Mouse (Mus musculus) gastrocnemius, adult 2 months (tissue): ENCODE data around the gene Rcor2. TPM values are rescaled to one million over a fixed set of nuclear protein-coding genes. Genes with fewer than 3 reads are reported as not detected.

Experiments used
- DNase-seq: peaks from one replicate; pipeline ENCODE4 v3.0.0; 2022
- H3K27ac ChIP-seq: fragments of 200-600 bp; 2 replicates; pipeline ENCODE4 v1.8.1; 2022; ENCODE audit warnings: mild to moderate bottlenecking
- H3K4me3 ChIP-seq: fragments of 200-600 bp; 2 replicates; pipeline ENCODE4 v1.8.1; 2022; ENCODE audit warnings: mild to moderate bottlenecking, moderate library complexity
- CTCF ChIP-seq: fragments of 200-600 bp; IDR thresholded peaks from 2 replicates; pipeline ENCODE4 v1.8.1; 2022; ENCODE audit warnings: antibody characterized with exemption, mild to moderate bottlenecking, moderate library complexity
- intact Hi-C: fragments of 180-260 bp; cut with DNase I; formaldehyde crosslinking; loops from one replicate; pipeline ENCODE4 v1.15.1; 2025
- long read RNA-seq, 2 experiments: library from polyadenylated mRNA; stranded (forward); transcript quantifications; one replicate each; pipeline ENCODE4 v2.0.0; 2021
- total RNA-seq, 2 experiments: library from RNA; stranded (reverse); gene quantifications; 2 replicates each; pipeline ENCODE4 v1.2.3; 2021

Rcor2 gene
- 1 to 10 TPM; 1.6 to 2.0 TPM for total RNA-seq
- long read RNA-seq, experiment 1, partial matches to known transcripts: 0 of 3 reads
- long read RNA-seq, experiment 1, other reads (novel, unspliced or antisense): 2 of 3 reads
- long read RNA-seq, experiment 2, partial matches to known transcripts: 0 of 3 reads
- long read RNA-seq, experiment 2, other reads (novel, unspliced or antisense): 3 of 3 reads

GRCm38 (mm10) chr19:7267091-7267741 lies at the start of gene Rcor2:
Gene Rcor2, plus strand, starts transcription at chr19:7267325.
- intact Hi-C loops: loop anchor here (2.0 kb wide), 1 partner anchor 154 kb away; no protein-coding TSS in a partner anchor
- Histone ChIP-seq H3K4me3 (peak within 1 kb of the TSS; percentile 89), H3K27ac (peak within 1 kb of the TSS; percentile 84)
- peak; percentile 84 for DNase-seq
- no peak for TF ChIP-seq CTCF

- no peak for DNase-seq
- Histone ChIP-seq H3K27ac (no peak overlapping the region), H3K4me3 (peak overlapping the region; percentile 98)
- no peak for TF ChIP-seq CTCF
- intact Hi-C loops: no loop called here
Measured at GRCm38 (mm10) chr19:7217926-7218267, 49.2 kb upstream of the Rcor2 start.

- Histone ChIP-seq H3K27ac (no peak overlapping the region), H3K4me3 (no peak overlapping the region)
- no peak for TF ChIP-seq CTCF
- intact Hi-C loops: no loop called here
- DNase-seq: no peak
Measured at GRCm38 (mm10) chr19:7218753-7219152, 48.4 kb upstream of the Rcor2 start.

GRCm38 (mm10) chr19:7222196-7222595 lies 44.9 kb upstream of the Rcor2 start:
- H3K4me3 ChIP-seq: no peak overlapping the region
- no peak for DNase-seq
- no peak overlapping the region for H3K27ac ChIP-seq
- TF ChIP-seq CTCF: no peak
- intact Hi-C loops: no loop called here

GRCm38 (mm10) chr19:7223488-7223887 lies 43.6 kb upstream of the Rcor2 start:
- no peak overlapping the region for H3K4me3 ChIP-seq
- TF ChIP-seq CTCF: no peak
- peak overlapping the region; percentile 12; the same call in 1 of the 2 replicates for H3K27ac ChIP-seq
- DNase-seq: no peak
- intact Hi-C loops: no loop called here

- intact Hi-C loops: no loop called here
- no peak for DNase-seq
Measured at GRCm38 (mm10) chr19:7224253-7224652, 42.9 kb upstream of the Rcor2 start.

GRCm38 (mm10) chr19:7225096-7225690 lies 41.9 kb upstream of the Rcor2 start:
- DNase-seq: no peak
- intact Hi-C loops: no loop called here
- TF ChIP-seq CTCF: no peak
- Histone ChIP-seq H3K27ac (no peak overlapping the region), H3K4me3 (no peak overlapping the region)

More at GRCm38 (mm10) chr19:7224253-7224652, 42.9 kb upstream of the Rcor2 start:
- TF ChIP-seq CTCF: no peak
- H3K27ac ChIP-seq: no peak overlapping the region; the same call in 1 of the 2 replicates
- no peak overlapping the region for H3K4me3 ChIP-seq

GRCm38 (mm10) chr19:7226511-7226914 lies 40.6 kb upstream of the Rcor2 start:
- H3K27ac ChIP-seq: peak overlapping the region; percentile 54
- no peak for TF ChIP-seq CTCF
- peak; percentile 58 for DNase-seq
- intact Hi-C loops: no loop called here
- no peak overlapping the region for H3K4me3 ChIP-seq

GRCm38 (mm10) chr19:7234537-7235221 lies 32.4 kb upstream of the Rcor2 start:
- TF ChIP-seq CTCF: peak; percentile 86
- intact Hi-C loops: loop anchor here (5.0 kb wide), 2 partner anchors 183 to 203 kb away; partner anchors contain the start of gene 2700081O15Rik
- H3K4me3 ChIP-seq: peak overlapping the region; percentile 4; the same call in 1 of the 2 replicates
- DNase-seq: peak; percentile 87
- H3K27ac ChIP-seq: peak overlapping the region; percentile 44

- Histone ChIP-seq H3K27ac (no peak overlapping the region), H3K4me3 (no peak overlapping the region)
- peak; percentile 43 for DNase-seq
- TF ChIP-seq CTCF: no peak
- intact Hi-C loops: loop anchor here (5.0 kb wide), 1 partner anchor 182 kb away; the partner anchor contains the start of gene 2700081O15Rik
Measured at GRCm38 (mm10) chr19:7235461-7235860, 31.7 kb upstream of the Rcor2 start.

GRCm38 (mm10) chr19:7236011-7236410 lies 31.1 kb upstream of the Rcor2 start:
- intact Hi-C loops: loop anchor here (5.0 kb wide), 1 partner anchor 181 kb away; the partner anchor contains the start of gene 2700081O15Rik
- Histone ChIP-seq H3K4me3 (no peak overlapping the region), H3K27ac (no peak overlapping the region)
- DNase-seq: no peak
- no peak for TF ChIP-seq CTCF

- TF ChIP-seq CTCF: no peak
- intact Hi-C loops: loop anchor here (5.0 kb wide), 1 partner anchor 181 kb away; the partner anchor contains the start of gene 2700081O15Rik
- no peak for DNase-seq
- no peak overlapping the region for H3K4me3 ChIP-seq
- no peak overlapping the region for H3K27ac ChIP-seq
Measured at GRCm38 (mm10) chr19:7236742-7237141, 30.4 kb upstream of the Rcor2 start.

- Histone ChIP-seq H3K4me3 (peak overlapping the region; percentile 88), H3K27ac (peak overlapping the region; percentile 95)
- intact Hi-C loops: loop anchor here (5.0 kb wide), 1 partner anchor 178 kb away; the partner anchor contains the start of gene 2700081O15Rik
- TF ChIP-seq CTCF: no peak
- no peak for DNase-seq
Measured at GRCm38 (mm10) chr19:7239574-7239973, 27.6 kb upstream of the Rcor2 start.
